Mouse (Mus musculus) urinary bladder, postnatal 25 days (tissue): ENCODE data around the gene Tmem52.

Experiments
- DNase-seq: peaks from one replicate; pipeline ENCODE4 v3.0.0; 2022; ENCODE audit warnings: low spot score

Gene Tmem52

GRCm38 (mm10) chr4:155510981-155511380 lies 42.1 kb downstream of the Tmem52 start:
- no peak for DNase-seq

GRCm38 (mm10) chr4:155514810-155515209 lies 45.9 kb downstream of the Tmem52 start:
- DNase-seq = no peak

GRCm38 (mm10) chr4:155517948-155518517 lies 49.1 kb downstream of the Tmem52 start:
- DNase-seq = no peak
